Mouse (Mus musculus) liver, postnatal 0 days (tissue): ENCODE data around the gene Ccdc7a.

ENCODE experiments used
- CTCF ChIP-seq: sonication (generic); IDR thresholded peaks from 2 replicates; pipeline ENCODE4 v1.5.1; 2016; ENCODE audit warnings: antibody characterized with exemption, low read depth
- EP300 ChIP-seq: IDR thresholded peaks from 2 replicates; pipeline ENCODE4 v1.6.1; 2016; ENCODE audit warnings: antibody characterized with exemption, low read depth, mild to moderate bottlenecking

DNA sequence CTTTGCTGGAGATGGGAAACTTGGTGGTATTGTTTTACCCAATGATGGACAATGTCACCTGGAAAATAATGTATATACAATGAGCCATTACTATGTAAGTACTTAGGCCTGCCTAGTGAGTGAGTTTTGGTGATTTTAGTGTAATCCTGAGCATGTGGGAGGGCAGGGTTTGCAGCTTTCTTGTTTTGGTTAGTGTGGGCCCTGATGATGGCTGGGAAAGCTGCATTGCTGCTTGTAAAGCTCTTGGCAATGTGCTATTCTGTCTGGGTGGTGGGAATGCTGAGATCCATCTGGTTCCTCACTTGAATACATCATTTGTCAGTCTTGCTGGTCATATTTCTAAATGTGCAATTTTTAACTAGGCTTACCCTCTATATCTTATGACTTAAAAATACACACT lies 349.1 kb downstream of the Ccdc7a start:
- no peak for TF ChIP-seq CTCF
- TF ChIP-seq EP300 = no peak
